Mouse (Mus musculus): ENCODE data around the gene Gne.

Gene Gne

GRCm38 (mm10) chr4:44022766-44023165 is 61.2 kb downstream of the Gne start:
- no peak for DNase-seq

- DNase-seq = no peak
Measured at GRCm38 (mm10) chr4:44022323-44022722, 61.7 kb downstream of the Gne start.

GRCm38 (mm10) chr4:44016791-44017190 is 67.2 kb downstream of the Gne start:
- DNase-seq = no peak

- no peak for DNase-seq
Measured at GRCm38 (mm10) chr4:44016071-44016470, 67.9 kb downstream of the Gne start.

- no peak for DNase-seq
Measured at GRCm38 (mm10) chr4:44013391-44014070, 70.4 kb downstream of the Gne start.

- DNase-seq = peak; percentile 94
Measured at GRCm38 (mm10) chr4:44012376-44013367, 71.3 kb downstream of the Gne start.

GRCm38 (mm10) chr4:44011799-44012198 is 72.2 kb downstream of the Gne start:
- DNase-seq = no peak

- DNase-seq = no peak
Measured at GRCm38 (mm10) chr4:44010893-44011292, 73.1 kb downstream of the Gne start.

GRCm38 (mm10) chr4:44010176-44010575 is 73.8 kb downstream of the Gne start:
- DNase-seq = no peak

GRCm38 (mm10) chr4:44004623-44005409 is 79.2 kb downstream of the Gne start:
- peak; percentile 30 for DNase-seq

- DNase-seq = peak; percentile 71
Measured at GRCm38 (mm10) chr4:44004126-44004525, 79.9 kb downstream of the Gne start, which contains the start of gene Clta. Gene Clta, plus strand, starts transcription at chr4:44004452.

- peak; percentile 58 for DNase-seq
Measured at GRCm38 (mm10) chr4:44003622-44004021, 80.4 kb downstream of the Gne start.

GRCm38 (mm10) chr4:43994342-43994741 is 89.6 kb downstream of the Gne start:
- DNase-seq = no peak

- no peak for DNase-seq
Measured at GRCm38 (mm10) chr4:43993072-43993471, 90.9 kb downstream of the Gne start.

- DNase-seq = no peak
Measured at GRCm38 (mm10) chr4:43988976-43989375, 95.0 kb downstream of the Gne start.

- DNase-seq = no peak
Measured at GRCm38 (mm10) chr4:43984326-43984725, 99.7 kb downstream of the Gne start.

All from liver (tissue).